Mouse (Mus musculus) liver, embryonic 14.5 days (tissue): ENCODE measurements around the gene Tmem131l.

Source experiments
- CTCF ChIP-seq: IDR thresholded peaks from 2 replicates; pipeline ENCODE4 v1.5.1; 2016; ENCODE audit warnings: antibody characterized with exemption, low read depth, control low read depth
- EP300 ChIP-seq: IDR thresholded peaks from 2 replicates; pipeline ENCODE4 v1.6.1; 2016; ENCODE audit warnings: antibody characterized with exemption, low read depth

DNA sequence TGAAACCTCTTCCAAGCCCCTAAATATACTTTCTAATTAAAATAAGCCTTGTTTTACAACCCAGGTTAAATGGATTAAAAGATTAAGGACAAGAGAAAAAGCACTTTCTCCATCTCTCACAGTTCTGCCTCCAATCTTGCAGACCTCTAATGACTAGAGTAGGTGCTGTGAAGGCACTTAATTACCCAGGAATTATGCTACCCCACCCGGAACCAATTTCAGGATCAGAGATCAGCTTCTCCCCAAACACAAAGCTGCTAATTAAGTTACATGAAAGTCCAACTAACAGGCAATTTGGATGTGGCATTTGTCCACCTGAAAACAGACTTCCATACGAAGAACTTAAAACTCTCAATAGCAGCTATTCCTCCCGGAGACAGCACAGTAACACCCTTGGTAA lies 19.4 kb downstream of the Tmem131l start:
- TF ChIP-seq CTCF (no peak), EP300 (no peak)
